In genomic region chr10:77339871-77340341, GRCm38 (mm10) we compare ENCODE assay signal across 7 mouse cellular contexts.
DNase-seq lines count a peak whose midpoint lies in the region; ATAC-seq and TF ChIP-seq lines count a peak whose summit lies in the region.

No protein-coding gene starts in this region.

- H3K4me3 ChIP-seq in lung, embryonic 14.5 days (ENCODE audit: low read depth, low read length) = peak overlapping the region; percentile 29
- peak overlapping the region; percentile 52 for H3K4me3 ChIP-seq in forebrain, embryonic 10.5 days
- peak overlapping the region; percentile 34 for H3K4me3 ChIP-seq in hindbrain, embryonic 11.5 days (ENCODE audit: low read depth, low read length)

- H3K4me1 ChIP-seq in lung, embryonic 14.5 days (ENCODE audit: insufficient read depth) = no peaks in the 10 kb centered on the region; the same call in 1 of the 2 replicates
- H3K4me1 ChIP-seq in forebrain, embryonic 10.5 days = peaks cover 24% of the 10 kb centered on the region
- H3K4me1 ChIP-seq in hindbrain, embryonic 11.5 days (replicated peaks; ENCODE audit: control insufficient read depth, insufficient read depth, low read length) = no peaks in the 10 kb centered on the region

- 0 out of 2 replicates have a peak overlapping the region, but pooled peaks have one; percentile 0 for H3K27ac ChIP-seq in lung, embryonic 14.5 days (ENCODE audit: low read depth)
- peak overlapping the region; percentile 74 for H3K27ac ChIP-seq in forebrain, embryonic 10.5 days
- no peak overlapping the region for H3K27ac ChIP-seq in hindbrain, embryonic 11.5 days (ENCODE audit: low read depth, low read length)

- WGBS in lung, embryonic 14.5 days = 20% methylated on average over 18 of the region's 18 CpGs
- 11% methylated on average over 18 of the region's 18 CpGs for WGBS in forebrain, embryonic 10.5 days
- WGBS in hindbrain, embryonic 11.5 days = 11% methylated on average over 18 of the region's 18 CpGs

- H3K36me3 ChIP-seq in lung, embryonic 14.5 days (ENCODE audit: insufficient read depth) = no peaks in the 10 kb centered on the region
- no peaks in the 10 kb centered on the region for H3K36me3 ChIP-seq in forebrain, embryonic 10.5 days (replicated peaks)
- H3K36me3 ChIP-seq in hindbrain, embryonic 11.5 days (ENCODE audit: control insufficient read depth, insufficient read depth, low read length) = no peaks in the 10 kb centered on the region

- no peak for ATAC-seq in lung, embryonic 14.5 days (ENCODE audit: insufficient read depth)
- ATAC-seq in hindbrain, embryonic 11.5 days (ENCODE audit: low FRiP score) = peak; percentile 40; the same call in 1 of the 2 replicates
- no peak for ATAC-seq in erythroblast, adult 5-6 weeks (replicated peaks; ENCODE audit: low FRiP score, poor library complexity, severe bottlenecking)

- H3K9me3 ChIP-seq in lung, embryonic 14.5 days (ENCODE audit: low read depth, low read length) = no peaks in the 10 kb centered on the region
- H3K9me3 ChIP-seq in forebrain, embryonic 10.5 days = no peaks in the 10 kb centered on the region
- H3K9me3 ChIP-seq in hindbrain, embryonic 11.5 days (ENCODE audit: control insufficient read depth, low read length) = no peaks in the 10 kb centered on the region

- H3K9ac ChIP-seq in lung, embryonic 14.5 days = peak overlapping the region; percentile 46
- peak overlapping the region; percentile 52 for H3K9ac ChIP-seq in hindbrain, embryonic 11.5 days (ENCODE audit: low read depth, low read length)

- peak; percentile 63 for TF ChIP-seq CTCF in lung, embryonic 14.5 days (IDR thresholded peaks at IDR 0.05; ENCODE audit: low read depth)

- H3K27me3 ChIP-seq in lung, embryonic 14.5 days (ENCODE audit: insufficient read depth, low read length) = no peaks in the 10 kb centered on the region
- H3K27me3 ChIP-seq in forebrain, embryonic 10.5 days (ENCODE audit: poor library complexity, severe bottlenecking) = 0 out of 2 replicates have a peak, but pooled peaks cover 5% of the 10 kb centered on the region
- no peaks in the 10 kb centered on the region for H3K27me3 ChIP-seq in hindbrain, embryonic 11.5 days (ENCODE audit: control insufficient read depth, insufficient read depth, low read length)

- H3K4me2 ChIP-seq in lung, embryonic 14.5 days = peak overlapping the region; percentile 62
- peak overlapping the region; percentile 68 for H3K4me2 ChIP-seq in hindbrain, embryonic 11.5 days (replicated peaks; ENCODE audit: low read depth, low read length)

- DNase-seq in lung, embryonic 14.5 days = peak; percentile 54
- DNase-seq in lung, postnatal 25 days (ENCODE audit: low spot score) = no peak
- peak; percentile 47 for DNase-seq in forebrain, embryonic 10.5 days (ENCODE audit: extremely low spot score, low spot score)
- peak; percentile 60 for DNase-seq in hindbrain, embryonic 11.5 days (ENCODE audit: low spot score)
- DNase-seq in mesoderm, embryonic 11.5 days (ENCODE audit: low read depth, low spot score) = peak; percentile 22
- DNase-seq in spleen, postnatal 36 days (ENCODE audit: low spot score in 2 of 2) = no peak

Comparison
In these comparisons a context has a peak if more than half of its experiments do, and no peak if none do; other contexts are left out.
1. DNase-seq: peak in lung, embryonic 14.5 days (single experiment), forebrain, embryonic 10.5 days (single experiment), hindbrain, embryonic 11.5 days (single experiment) and mesoderm, embryonic 11.5 days (single experiment); none in lung, postnatal 25 days (single experiment) and spleen, postnatal 36 days (0 of 2).
2. Peak in every context shown above with its lines, with median percentiles within 50 percentile points of each other: H3K4me3 ChIP-seq.